Mouse (Mus musculus): Measurements from ENCODE around the gene Mob4.

GRCm38 (mm10) chr1:55133173-55133572 is 2.1 kb downstream of the Mob4 start:
- TF ChIP-seq CTCF (conservative IDR thresholded peaks at IDR 0.05; ENCODE audit: insufficient read depth, insufficient read length, low read depth, low read length) = no peak
- TF ChIP-seq POLR2A (IDR thresholded peaks at IDR 0.05; ENCODE audit: low read depth, low read length) = no peak

All from kidney, adult 2 months (tissue).